Mouse (Mus musculus) liver, postnatal 0 days (tissue): Measurements from ENCODE around the gene Chst11.

Experiments used
- CTCF ChIP-seq: sonication (generic); IDR thresholded peaks from 2 replicates; pipeline ENCODE4 v1.5.1; 2016; ENCODE audit warnings: antibody characterized with exemption, low read depth
- EP300 ChIP-seq: IDR thresholded peaks from 2 replicates; pipeline ENCODE4 v1.6.1; 2016; ENCODE audit warnings: antibody characterized with exemption, low read depth, mild to moderate bottlenecking

DNA sequence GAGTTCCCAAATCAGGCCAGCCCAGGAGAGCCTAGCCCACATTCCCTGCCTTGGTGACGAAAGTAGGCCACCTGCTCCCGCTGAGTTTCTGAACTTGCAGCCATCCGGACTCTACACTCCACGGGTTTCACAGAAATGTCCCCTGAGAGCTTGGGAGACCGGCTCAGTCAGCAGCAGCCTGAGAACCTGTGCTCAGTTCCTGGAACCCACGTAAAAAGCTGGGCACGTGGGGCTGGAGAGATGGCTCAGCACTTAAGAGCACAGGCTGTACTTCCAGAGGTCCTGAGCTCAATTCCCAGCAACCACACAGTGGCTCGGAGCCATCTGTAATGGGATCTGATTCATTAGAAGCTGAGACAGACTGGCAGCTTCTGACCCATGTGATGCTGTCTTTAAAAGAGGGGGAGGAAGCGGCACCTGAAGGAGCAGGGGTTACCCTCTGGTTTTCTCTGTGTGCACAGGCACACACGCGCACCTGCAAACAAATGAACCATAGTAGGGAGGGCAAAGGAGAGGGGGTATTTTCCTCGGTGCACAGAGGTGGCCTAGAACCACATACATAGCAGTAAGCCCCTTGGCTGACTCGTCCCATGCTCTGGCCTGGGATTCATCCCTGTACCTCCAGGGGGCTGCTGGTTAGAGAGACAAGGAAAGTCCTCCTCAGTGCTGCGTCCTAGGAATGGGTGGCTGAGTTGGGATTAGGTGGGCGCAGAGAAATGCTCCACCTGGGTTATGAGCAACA is 196.7 kb downstream of the Chst11 start:
- TF ChIP-seq CTCF, result no peak
- TF ChIP-seq EP300, result no peak
